Mouse (Mus musculus): ENCODE data around the gene Emilin1. TPM values are rescaled to one million over a fixed set of nuclear protein-coding genes. Genes with fewer than 3 reads are reported as not detected.

The Emilin1 gene
- polyA plus RNA-seq, 1 experiment, result 3.2 TPM

DNA sequence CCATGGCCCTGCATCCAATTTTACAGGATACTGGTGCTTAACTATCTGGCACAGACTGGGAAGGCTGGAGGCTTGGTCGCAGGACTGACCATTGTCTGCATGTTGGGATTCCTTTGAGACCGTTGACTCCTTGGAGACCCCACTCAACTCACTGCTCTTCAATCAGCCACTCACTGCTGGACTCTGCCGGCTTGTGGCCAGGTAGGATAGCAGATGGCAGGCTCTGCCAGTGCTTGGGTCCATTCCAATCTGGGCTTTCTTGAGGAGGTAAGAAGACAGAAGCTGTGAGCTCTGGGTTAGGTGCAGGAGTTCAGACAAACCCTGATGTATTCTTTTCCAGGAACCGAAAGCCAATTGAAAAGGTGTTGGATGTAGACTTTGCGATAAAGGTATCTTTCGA, 40.9 kb downstream of the Emilin1 start:
- no peak overlapping the region for H3K4me3 ChIP-seq (ENCODE audit: low read depth, low read length)
- H3K27me3 ChIP-seq (ENCODE audit: control insufficient read depth, insufficient read depth, low read length, poor library complexity, severe bottlenecking), result no peaks in the 10 kb centered on the region
- H3K9me3 ChIP-seq (replicated peaks; ENCODE audit: control insufficient read depth, insufficient read depth, low read length, poor library complexity, severe bottlenecking), result no peaks in the 10 kb centered on the region
- no peak overlapping the region for H3K27ac ChIP-seq (ENCODE audit: insufficient read depth, low read length)
- no peaks in the 10 kb centered on the region for H3K4me1 ChIP-seq (ENCODE audit: control insufficient read depth, insufficient read depth, low read length)
- no peak for TF ChIP-seq EP300 (IDR thresholded peaks at IDR 0.05; ENCODE audit: insufficient read depth, low read depth, low read length)
- TF ChIP-seq CTCF (IDR thresholded peaks at IDR 0.05; ENCODE audit: low read depth, low read length), result no peak
- no peak for TF ChIP-seq POLR2A (IDR thresholded peaks at IDR 0.05; ENCODE audit: insufficient read depth, low read length)
- H3K36me3 ChIP-seq (ENCODE audit: control insufficient read depth, insufficient read depth, low read length, poor library complexity, severe bottlenecking), result peaks cover 30% of the 10 kb centered on the region
- H3K9ac ChIP-seq (ENCODE audit: low read depth, poor library complexity, severe bottlenecking), result no peak overlapping the region

- H3K27me3 ChIP-seq (ENCODE audit: control insufficient read depth, insufficient read depth, low read length, poor library complexity, severe bottlenecking), result no peaks in the 10 kb centered on the region
- H3K4me1 ChIP-seq (ENCODE audit: control insufficient read depth, insufficient read depth, low read length), result no peaks in the 10 kb centered on the region
- TF ChIP-seq POLR2A (IDR thresholded peaks at IDR 0.05; ENCODE audit: insufficient read depth, low read length) (no peak), EP300 (IDR thresholded peaks at IDR 0.05; ENCODE audit: insufficient read depth, low read depth, low read length) (no peak), CTCF (IDR thresholded peaks at IDR 0.05; ENCODE audit: low read depth, low read length) (no peak)
- H3K4me3 ChIP-seq (ENCODE audit: low read depth, low read length), result no peak overlapping the region
- no peak overlapping the region for H3K9ac ChIP-seq (ENCODE audit: low read depth, poor library complexity, severe bottlenecking)
- no peak overlapping the region for H3K27ac ChIP-seq (ENCODE audit: insufficient read depth, low read length)
- peaks cover 30% of the 10 kb centered on the region for H3K36me3 ChIP-seq (ENCODE audit: control insufficient read depth, insufficient read depth, low read length, poor library complexity, severe bottlenecking)
- no peaks in the 10 kb centered on the region for H3K9me3 ChIP-seq (replicated peaks; ENCODE audit: control insufficient read depth, insufficient read depth, low read length, poor library complexity, severe bottlenecking)
Observed at GRCm38 (mm10) chr5:30954556-30954955, 41.4 kb downstream of the Emilin1 start.

DNA sequence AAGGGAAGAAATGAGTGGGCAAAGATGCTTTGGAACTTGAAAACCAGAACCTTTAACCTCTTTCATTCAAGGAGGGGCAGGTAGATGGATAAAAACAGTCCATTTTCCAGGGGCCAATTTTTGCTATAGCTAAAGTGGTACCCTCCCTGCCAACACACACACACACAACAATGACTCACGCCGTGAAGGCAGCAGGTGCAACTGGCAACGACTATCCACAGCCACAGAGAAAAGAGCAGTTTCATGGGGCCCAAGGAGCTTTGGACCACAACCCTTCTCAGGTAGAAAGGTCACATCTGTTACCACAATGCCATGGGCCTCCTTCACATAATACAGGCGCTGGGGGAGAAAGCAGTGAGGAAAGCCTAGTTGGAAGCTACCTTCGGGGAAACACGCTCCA, 42.5 kb downstream of the Emilin1 start:
- Histone ChIP-seq H3K4me1 (ENCODE audit: control insufficient read depth, insufficient read depth, low read length) (no peaks in the 10 kb centered on the region), H3K4me3 (ENCODE audit: low read depth, low read length) (no peak overlapping the region), H3K9me3 (replicated peaks; ENCODE audit: control insufficient read depth, insufficient read depth, low read length, poor library complexity, severe bottlenecking) (no peaks in the 10 kb centered on the region), H3K36me3 (ENCODE audit: control insufficient read depth, insufficient read depth, low read length, poor library complexity, severe bottlenecking) (peaks cover 30% of the 10 kb centered on the region), H3K27me3 (ENCODE audit: control insufficient read depth, insufficient read depth, low read length, poor library complexity, severe bottlenecking) (no peaks in the 10 kb centered on the region), H3K27ac (ENCODE audit: insufficient read depth, low read length) (no peak overlapping the region), H3K9ac (ENCODE audit: low read depth, poor library complexity, severe bottlenecking) (no peak overlapping the region)
- no peak for TF ChIP-seq CTCF (IDR thresholded peaks at IDR 0.05; ENCODE audit: low read depth, low read length)
- TF ChIP-seq EP300 (IDR thresholded peaks at IDR 0.05; ENCODE audit: insufficient read depth, low read depth, low read length), result no peak
- no peak for TF ChIP-seq POLR2A (IDR thresholded peaks at IDR 0.05; ENCODE audit: insufficient read depth, low read length)

GRCm38 (mm10) chr5:30957891-30958290, 44.7 kb downstream of the Emilin1 start:
- TF ChIP-seq EP300 (IDR thresholded peaks at IDR 0.05; ENCODE audit: insufficient read depth, low read depth, low read length) (no peak), CTCF (IDR thresholded peaks at IDR 0.05; ENCODE audit: low read depth, low read length) (no peak), POLR2A (IDR thresholded peaks at IDR 0.05; ENCODE audit: insufficient read depth, low read length) (no peak)
- Histone ChIP-seq H3K9ac (ENCODE audit: low read depth, poor library complexity, severe bottlenecking) (no peak overlapping the region), H3K27me3 (ENCODE audit: control insufficient read depth, insufficient read depth, low read length, poor library complexity, severe bottlenecking) (no peaks in the 10 kb centered on the region), H3K9me3 (replicated peaks; ENCODE audit: control insufficient read depth, insufficient read depth, low read length, poor library complexity, severe bottlenecking) (no peaks in the 10 kb centered on the region), H3K4me3 (ENCODE audit: low read depth, low read length) (no peak overlapping the region), H3K27ac (ENCODE audit: insufficient read depth, low read length) (no peak overlapping the region), H3K36me3 (ENCODE audit: control insufficient read depth, insufficient read depth, low read length, poor library complexity, severe bottlenecking) (peaks cover 30% of the 10 kb centered on the region), H3K4me1 (ENCODE audit: control insufficient read depth, insufficient read depth, low read length) (no peaks in the 10 kb centered on the region)

GRCm38 (mm10) chr5:30959198-30959854, 46.1 kb downstream of the Emilin1 start:
- TF ChIP-seq EP300 (IDR thresholded peaks at IDR 0.05; ENCODE audit: insufficient read depth, low read depth, low read length), result no peak
- no peak for TF ChIP-seq POLR2A (IDR thresholded peaks at IDR 0.05; ENCODE audit: insufficient read depth, low read length)
- H3K27ac ChIP-seq (ENCODE audit: insufficient read depth, low read length), result no peak overlapping the region

GRCm38 (mm10) chr5:30959966-30960501, 46.8 kb downstream of the Emilin1 start, which contains the start of gene Preb:
TSS of gene Preb (minus strand) at chr5:30960361.
- H3K36me3 ChIP-seq (ENCODE audit: control insufficient read depth, insufficient read depth, low read length, poor library complexity, severe bottlenecking), result peaks cover 21% of the 10 kb centered on the region
- TF ChIP-seq POLR2A (IDR thresholded peaks at IDR 0.05; ENCODE audit: insufficient read depth, low read length) (peak; percentile 62), CTCF (IDR thresholded peaks at IDR 0.05; ENCODE audit: low read depth, low read length) (no peak), EP300 (IDR thresholded peaks at IDR 0.05; ENCODE audit: insufficient read depth, low read depth, low read length) (no peak)
- H3K27me3 ChIP-seq (ENCODE audit: control insufficient read depth, insufficient read depth, low read length, poor library complexity, severe bottlenecking), result no peaks in the 10 kb centered on the region
- H3K9me3 ChIP-seq (replicated peaks; ENCODE audit: control insufficient read depth, insufficient read depth, low read length, poor library complexity, severe bottlenecking), result no peaks in the 10 kb centered on the region
- H3K27ac ChIP-seq (ENCODE audit: insufficient read depth, low read length), result no peak within 1 kb of the TSS
- H3K4me3 ChIP-seq (ENCODE audit: low read depth, low read length), result peak within 1 kb of the TSS; percentile 88
- no peaks in the 10 kb centered on the region for H3K4me1 ChIP-seq (ENCODE audit: control insufficient read depth, insufficient read depth, low read length)
- peak within 1 kb of the TSS; percentile 83 for H3K9ac ChIP-seq (ENCODE audit: low read depth, poor library complexity, severe bottlenecking)

More at GRCm38 (mm10) chr5:30959198-30959854, 46.1 kb downstream of the Emilin1 start:
- no peaks in the 10 kb centered on the region for H3K27me3 ChIP-seq (ENCODE audit: control insufficient read depth, insufficient read depth, low read length, poor library complexity, severe bottlenecking)
- peaks cover 26% of the 10 kb centered on the region for H3K36me3 ChIP-seq (ENCODE audit: control insufficient read depth, insufficient read depth, low read length, poor library complexity, severe bottlenecking)
- no peaks in the 10 kb centered on the region for H3K9me3 ChIP-seq (replicated peaks; ENCODE audit: control insufficient read depth, insufficient read depth, low read length, poor library complexity, severe bottlenecking)
- no peaks in the 10 kb centered on the region for H3K4me1 ChIP-seq (ENCODE audit: control insufficient read depth, insufficient read depth, low read length)
- H3K9ac ChIP-seq (ENCODE audit: low read depth, poor library complexity, severe bottlenecking), result peak overlapping the region; percentile 83
- peak overlapping the region; percentile 88 for H3K4me3 ChIP-seq (ENCODE audit: low read depth, low read length)
